Mouse (Mus musculus) hindbrain, embryonic 15.5 days (tissue): ENCODE measurements around the gene Spata31d1b. TPM values are rescaled to one million over a fixed set of nuclear protein-coding genes. Genes with fewer than 3 reads are reported as not detected.

Experiments used
- ATAC-seq: fragments of 200-750 bp; cut with Nextera tagmentation; 2 replicates; pipeline ENCODE4 v1.8.0; 2017; ENCODE audit warnings: low read depth, moderate number of reproducible peaks, moderate TSS enrichment; ENCODE audit not compliant: low FRiP score
- H3K27ac ChIP-seq: fragments of 300-500 bp; sonication (generic); replicated peaks from 2 replicates; pipeline ENCODE4 v1.5.1; 2015; ENCODE audit warnings: mild to moderate bottlenecking, inconsistent platforms
- H3K27me3 ChIP-seq: fragments of 300-500 bp; sonication (generic); 2 replicates; pipeline ENCODE4 v1.6.1; 2015; ENCODE audit warnings: control low read depth, inconsistent platforms
- H3K36me3 ChIP-seq: fragments of 300-500 bp; sonication (generic); 2 replicates; pipeline ENCODE4 v1.6.1; 2015; ENCODE audit warnings: control low read depth, inconsistent platforms
- H3K4me1 ChIP-seq: fragments of 300-500 bp; sonication (generic); replicated peaks from 2 replicates; pipeline ENCODE4 v1.6.1; 2015; ENCODE audit warnings: control low read depth, inconsistent platforms
- H3K4me2 ChIP-seq: fragments of 300-500 bp; sonication (generic); 2 replicates; pipeline ENCODE4 v1.6.1; 2015; ENCODE audit warnings: moderate library complexity, mild to moderate bottlenecking, inconsistent platforms
- H3K4me3 ChIP-seq: fragments of 300-500 bp; sonication (generic); 2 replicates; pipeline ENCODE4 v1.5.1; 2015; ENCODE audit warnings: mild to moderate bottlenecking, inconsistent platforms
- H3K9ac ChIP-seq: fragments of 300-500 bp; sonication (generic); 2 replicates; pipeline ENCODE4 v1.6.1; 2015; ENCODE audit warnings: inconsistent platforms
- H3K9me3 ChIP-seq: fragments of 300-500 bp; sonication (generic); 2 replicates; pipeline ENCODE4 v1.6.1; 2016; ENCODE audit warnings: control low read depth, inconsistent platforms
- WGBS: fragments of 180-500 bp; shearing (Covaris S2); methylation state at CpG from one replicate; pipeline ENCODE4 v1.1.7; 2015; 5-methylcytosine and 5-hydroxymethylcytosine counted together
- polyA plus RNA-seq: library from polyadenylated mRNA; unstranded; fragments of >200 nt; fragmentation: Nextera tagmentation; extraction: Ambion mirVana; gene quantifications from 2 replicates; pipeline ENCODE4 v1.2.1, GENCODE M21; 2015

Spata31d1b gene
- polyA plus RNA-seq, 1 experiment from 2014 or later = not detected

GRCm38 (mm10) chr13:59676316-59677229, 35.5 kb upstream of the Spata31d1b start:
- 81% methylated on average over 12 of the region's 12 CpGs for WGBS
- Histone ChIP-seq H3K4me3 (peak overlapping the region; percentile 72; the same call in 1 of the 2 replicates), H3K36me3 (no peaks in the 10 kb centered on the region), H3K9ac (no peak overlapping the region), H3K27me3 (no peaks in the 10 kb centered on the region), H3K27ac (no peak overlapping the region), H3K4me1 (peaks cover 24% of the 10 kb centered on the region), H3K4me2 (no peak overlapping the region), H3K9me3 (no peaks in the 10 kb centered on the region)
- no peak for ATAC-seq

- H3K4me3 ChIP-seq = no peak overlapping the region
- H3K4me2 ChIP-seq = no peak overlapping the region
- no peak overlapping the region for H3K27ac ChIP-seq
- H3K9ac ChIP-seq = no peak overlapping the region
- WGBS = 56% methylated on average over 4 of the region's 4 CpGs
- peaks cover 7% of the 10 kb centered on the region for H3K4me1 ChIP-seq
- no peak for ATAC-seq
- no peaks in the 10 kb centered on the region for H3K36me3 ChIP-seq
- H3K27me3 ChIP-seq = no peaks in the 10 kb centered on the region
- H3K9me3 ChIP-seq = no peaks in the 10 kb centered on the region
These were observed 32.8 kb upstream of the Spata31d1b start for GRCm38 (mm10) chr13:59679306-59679705.

- no peak overlapping the region for H3K4me3 ChIP-seq
- 0 out of 2 replicates have a peak, but pooled peaks cover 1% of the 10 kb centered on the region for H3K4me1 ChIP-seq
- no peak overlapping the region for H3K27ac ChIP-seq
- no peak overlapping the region for H3K9ac ChIP-seq
- H3K4me2 ChIP-seq = no peak overlapping the region
- WGBS = 76% methylated on average over 4 of the region's 4 CpGs
- H3K9me3 ChIP-seq = no peaks in the 10 kb centered on the region
- no peaks in the 10 kb centered on the region for H3K27me3 ChIP-seq
- no peak for ATAC-seq
- no peaks in the 10 kb centered on the region for H3K36me3 ChIP-seq
These were observed 32.2 kb upstream of the Spata31d1b start for GRCm38 (mm10) chr13:59679908-59680307.

GRCm38 (mm10) chr13:59682629-59683028, 29.5 kb upstream of the Spata31d1b start:
- Histone ChIP-seq H3K36me3 (no peaks in the 10 kb centered on the region), H3K27ac (no peak overlapping the region), H3K9me3 (no peaks in the 10 kb centered on the region), H3K4me3 (no peak overlapping the region), H3K9ac (no peak overlapping the region), H3K4me1 (no peaks in the 10 kb centered on the region), H3K4me2 (no peak overlapping the region), H3K27me3 (no peaks in the 10 kb centered on the region)
- ATAC-seq = no peak
- WGBS = 36% methylated on average over 7 of the region's 7 CpGs

- H3K27me3 ChIP-seq = no peaks in the 10 kb centered on the region
- no peak overlapping the region for H3K4me2 ChIP-seq
- no peak for ATAC-seq
- 87% methylated on average over 3 of the region's 3 CpGs for WGBS
- H3K9me3 ChIP-seq = no peaks in the 10 kb centered on the region
- H3K27ac ChIP-seq = no peak overlapping the region
- H3K4me3 ChIP-seq = no peak overlapping the region
- no peaks in the 10 kb centered on the region for H3K4me1 ChIP-seq
- no peaks in the 10 kb centered on the region for H3K36me3 ChIP-seq
- no peak overlapping the region for H3K9ac ChIP-seq
These were observed 26.8 kb upstream of the Spata31d1b start for GRCm38 (mm10) chr13:59685236-59685635.

GRCm38 (mm10) chr13:59688338-59688770, 23.7 kb upstream of the Spata31d1b start:
- Histone ChIP-seq H3K9ac (no peak overlapping the region), H3K27me3 (no peaks in the 10 kb centered on the region), H3K36me3 (no peaks in the 10 kb centered on the region), H3K27ac (no peak overlapping the region), H3K4me3 (no peak overlapping the region), H3K4me1 (no peaks in the 10 kb centered on the region), H3K4me2 (no peak overlapping the region), H3K9me3 (no peaks in the 10 kb centered on the region)
- ATAC-seq = no peak
- 55% methylated on average over 13 of the region's 13 CpGs for WGBS

GRCm38 (mm10) chr13:59689313-59689712, 22.8 kb upstream of the Spata31d1b start:
- ATAC-seq = no peak
- Histone ChIP-seq H3K27ac (no peak overlapping the region), H3K36me3 (no peaks in the 10 kb centered on the region), H3K27me3 (no peaks in the 10 kb centered on the region), H3K4me1 (no peaks in the 10 kb centered on the region), H3K4me2 (no peak overlapping the region), H3K4me3 (no peak overlapping the region), H3K9ac (no peak overlapping the region), H3K9me3 (no peaks in the 10 kb centered on the region)
- 92% methylated on average over 9 of the region's 9 CpGs for WGBS

GRCm38 (mm10) chr13:59689843-59690242, 22.2 kb upstream of the Spata31d1b start:
- Histone ChIP-seq H3K27ac (no peak overlapping the region), H3K9ac (no peak overlapping the region), H3K36me3 (no peaks in the 10 kb centered on the region), H3K4me2 (no peak overlapping the region), H3K4me3 (no peak overlapping the region), H3K4me1 (no peaks in the 10 kb centered on the region), H3K9me3 (no peaks in the 10 kb centered on the region), H3K27me3 (no peaks in the 10 kb centered on the region)
- 97% methylated on average over 3 of the region's 3 CpGs for WGBS
- ATAC-seq = no peak

GRCm38 (mm10) chr13:59690576-59690975, 21.5 kb upstream of the Spata31d1b start:
- Histone ChIP-seq H3K27me3 (no peaks in the 10 kb centered on the region), H3K4me3 (no peak overlapping the region), H3K9ac (no peak overlapping the region), H3K27ac (no peak overlapping the region), H3K36me3 (no peaks in the 10 kb centered on the region), H3K4me1 (no peaks in the 10 kb centered on the region), H3K9me3 (no peaks in the 10 kb centered on the region), H3K4me2 (no peak overlapping the region)
- ATAC-seq = no peak
- WGBS = 85% methylated on average over 7 of the region's 7 CpGs

- H3K27me3 ChIP-seq = no peaks in the 10 kb centered on the region
- WGBS = 13% methylated on average over 10 of the region's 10 CpGs
- H3K36me3 ChIP-seq = no peaks in the 10 kb centered on the region
- no peak overlapping the region for H3K4me3 ChIP-seq
- no peaks in the 10 kb centered on the region for H3K4me1 ChIP-seq
- H3K9ac ChIP-seq = no peak overlapping the region
- H3K9me3 ChIP-seq = no peaks in the 10 kb centered on the region
- H3K4me2 ChIP-seq = no peak overlapping the region
- ATAC-seq = no peak
- no peak overlapping the region for H3K27ac ChIP-seq
These were observed 20.6 kb upstream of the Spata31d1b start for GRCm38 (mm10) chr13:59691478-59691877.

- Histone ChIP-seq H3K9ac (no peak within 1 kb of the TSS), H3K36me3 (no peaks in the 10 kb centered on the region), H3K4me2 (no peak within 1 kb of the TSS), H3K9me3 (no peaks in the 10 kb centered on the region), H3K4me1 (no peaks in the 10 kb centered on the region), H3K4me3 (no peak within 1 kb of the TSS), H3K27me3 (no peaks in the 10 kb centered on the region), H3K27ac (no peak within 1 kb of the TSS)
- 94% methylated on average over 3 of the region's 3 CpGs for whole genome bisulfite sequencing
- ATAC-seq = no peak
These were observed 18.1 kb upstream of the Spata31d1b start, which contains the start of gene 4921517D22Rik for GRCm38 (mm10) chr13:59694008-59694407. Gene 4921517D22Rik (minus strand): TSS chr13:59694108.

- no peak overlapping the region for H3K4me2 ChIP-seq
- no peaks in the 10 kb centered on the region for H3K9me3 ChIP-seq
- H3K36me3 ChIP-seq = no peaks in the 10 kb centered on the region
- no peak overlapping the region for H3K9ac ChIP-seq
- no peak overlapping the region for H3K4me3 ChIP-seq
- H3K4me1 ChIP-seq = no peaks in the 10 kb centered on the region
- WGBS = 88% methylated on average over 7 of the region's 7 CpGs
- no peak overlapping the region for H3K27ac ChIP-seq
- ATAC-seq = no peak
- H3K27me3 ChIP-seq = no peaks in the 10 kb centered on the region
These were observed 16.3 kb upstream of the Spata31d1b start for GRCm38 (mm10) chr13:59695781-59696180.
